Mouse (Mus musculus) heart, postnatal 0 days (tissue): ENCODE results near the gene Ccdc34. TPM values are rescaled to one million over a fixed set of nuclear protein-coding genes. Genes with fewer than 3 reads are reported as not detected.

Experiments used
- ATAC-seq: fragments of 200-750 bp; cut with Nextera tagmentation; 2 replicates; pipeline ENCODE4 v1.8.0; 2017; ENCODE audit warnings: low read depth, moderate number of reproducible peaks, moderate library complexity; ENCODE audit not compliant: insufficient read depth
- DNase-seq: peaks from one replicate; pipeline ENCODE4 v3.0.0-alpha.2; 2016; ENCODE audit warnings: low spot score
- H3K27ac ChIP-seq: fragments of 300-500 bp; sonication (generic); 2 replicates; pipeline ENCODE4 v1.5.1; 2014; ENCODE audit warnings: low read depth, mild to moderate bottlenecking
- H3K27me3 ChIP-seq: fragments of 300-500 bp; sonication (generic); 2 replicates; pipeline ENCODE4 v1.6.1; 2014; ENCODE audit warnings: low read length, mixed read lengths; ENCODE audit not compliant: control insufficient read depth, insufficient read depth
- H3K36me3 ChIP-seq: fragments of 300-500 bp; sonication (generic); replicated peaks from 2 replicates; pipeline ENCODE4 v1.6.1; 2014; ENCODE audit warnings: low read length, mixed read lengths; ENCODE audit not compliant: control insufficient read depth, insufficient read depth
- H3K4me1 ChIP-seq: fragments of 300-500 bp; sonication (generic); 2 replicates; pipeline ENCODE4 v1.6.1; 2014; ENCODE audit warnings: antibody characterized with exemption; ENCODE audit not compliant: control insufficient read depth, insufficient read depth
- H3K4me2 ChIP-seq: fragments of 300-500 bp; sonication (generic); 2 replicates; pipeline ENCODE4 v1.6.1; 2014; ENCODE audit warnings: low read depth, mild to moderate bottlenecking, low read length, moderate library complexity
- H3K4me3 ChIP-seq: fragments of 300-500 bp; sonication (generic); 2 replicates; pipeline ENCODE4 v1.5.1; 2014; ENCODE audit warnings: low read depth, low read length
- H3K9ac ChIP-seq: fragments of 300-500 bp; sonication (generic); replicated peaks from 2 replicates; pipeline ENCODE4 v1.6.1; 2014; ENCODE audit warnings: low read depth, low read length, mixed read lengths
- H3K9me3 ChIP-seq: fragments of 300-500 bp; sonication (generic); replicated peaks from 2 replicates; pipeline ENCODE4 v1.6.1; 2016; ENCODE audit warnings: low read length; ENCODE audit not compliant: control insufficient read depth
- CTCF ChIP-seq: IDR thresholded peaks from 2 replicates; pipeline ENCODE4 v1.5.1; 2016; ENCODE audit warnings: antibody characterized with exemption, control low read depth, low read depth
- EP300 ChIP-seq: IDR thresholded peaks from 2 replicates; pipeline ENCODE4 v1.6.1; 2016; ENCODE audit warnings: antibody characterized with exemption, low read depth
- WGBS: fragments of 180-500 bp; shearing (Covaris S2); extraction: QIAGEN DNeasy Blood & Tissue Kit; methylation state at CpG from one replicate; pipeline ENCODE4 v1.1.7; 2014; 5-methylcytosine and 5-hydroxymethylcytosine counted together
- polyA plus RNA-seq: library from polyadenylated mRNA; unstranded; fragments of >200 nt; fragmentation: Nextera tagmentation; extraction: Ambion mirVana; gene quantifications from 2 replicates; pipeline ENCODE4 v1.2.1, GENCODE M21; 2015
- total RNA-seq: library from RNA; depleted of rRNA; stranded (reverse); fragments of >200 nt; gene quantifications from 2 replicates; pipeline ENCODE4 v1.2.3, GENCODE M21; 2014; ENCODE audit warnings: low replicate concordance

The Ccdc34 gene
- total and polyA plus RNA-seq, 2 experiments from 2014 or later: 6.9 to 16.5 TPM

GRCm38 (mm10) chr2:110156321-110156720, 138.7 kb downstream of the Ccdc34 start:
- Histone ChIP-seq H3K36me3 (no peaks in the 10 kb centered on the region), H3K4me1 (no peaks in the 10 kb centered on the region), H3K27ac (no peak overlapping the region), H3K9ac (no peak overlapping the region), H3K4me2 (no peak overlapping the region), H3K9me3 (peaks cover 8% of the 10 kb centered on the region; the same call in 1 of the 2 replicates), H3K27me3 (no peaks in the 10 kb centered on the region), H3K4me3 (no peak overlapping the region)
- no peak for TF ChIP-seq CTCF
- TF ChIP-seq EP300: no peak
- 68% methylated on average over 2 of the region's 2 CpGs for WGBS
- DNase-seq (no peak), ATAC-seq (no peak)

- TF ChIP-seq EP300 (no peak), CTCF (no peak)
- Histone ChIP-seq H3K27ac (no peak overlapping the region), H3K36me3 (no peaks in the 10 kb centered on the region), H3K9ac (no peak overlapping the region), H3K4me1 (no peaks in the 10 kb centered on the region), H3K4me2 (no peak overlapping the region), H3K4me3 (no peak overlapping the region), H3K9me3 (no peaks in the 10 kb centered on the region), H3K27me3 (no peaks in the 10 kb centered on the region)
- ATAC-seq: no peak
- WGBS: 73% methylated on average over 4 of the region's 4 CpGs
- DNase-seq: no peak
These were observed 147.4 kb downstream of the Ccdc34 start for GRCm38 (mm10) chr2:110165003-110165402.

GRCm38 (mm10) chr2:110167694-110168093, 150.1 kb downstream of the Ccdc34 start:
- Histone ChIP-seq H3K9ac (no peak overlapping the region), H3K27ac (no peak overlapping the region), H3K27me3 (no peaks in the 10 kb centered on the region), H3K4me2 (no peak overlapping the region), H3K36me3 (no peaks in the 10 kb centered on the region), H3K4me1 (no peaks in the 10 kb centered on the region), H3K9me3 (no peaks in the 10 kb centered on the region), H3K4me3 (no peak overlapping the region)
- no peak for TF ChIP-seq CTCF
- no peak for TF ChIP-seq EP300
- 87% methylated on average over 4 of the region's 4 CpGs for WGBS
- ATAC-seq (no peak), DNase-seq (no peak)

DNA sequence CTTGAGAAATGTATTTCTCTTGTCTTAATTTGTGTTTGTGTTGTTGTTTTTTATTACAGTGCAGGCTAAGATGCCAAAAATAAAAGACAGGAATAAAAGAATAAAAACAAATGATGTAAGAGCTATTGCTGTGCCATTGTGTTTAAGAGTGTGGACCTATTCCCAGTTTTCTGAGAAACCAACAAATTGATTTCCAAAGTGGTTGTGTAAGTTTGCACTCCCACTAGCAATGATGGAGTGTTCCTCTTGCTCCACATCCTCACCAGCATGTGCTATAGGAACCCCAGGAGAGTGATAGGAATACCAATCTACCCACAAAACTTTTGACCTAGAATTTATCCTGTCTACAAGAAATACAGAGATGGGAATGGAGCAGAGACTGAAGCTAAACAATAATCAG, 150.7 kb downstream of the Ccdc34 start:
- Histone ChIP-seq H3K4me1 (no peaks in the 10 kb centered on the region), H3K27ac (no peak overlapping the region), H3K4me3 (no peak overlapping the region), H3K4me2 (no peak overlapping the region), H3K9me3 (no peaks in the 10 kb centered on the region), H3K9ac (no peak overlapping the region), H3K36me3 (no peaks in the 10 kb centered on the region), H3K27me3 (no peaks in the 10 kb centered on the region)
- TF ChIP-seq CTCF (no peak), EP300 (no peak)
- DNase-seq: no peak
- ATAC-seq: no peak

GRCm38 (mm10) chr2:110172456-110172855, 154.8 kb downstream of the Ccdc34 start:
- no peaks in the 10 kb centered on the region for H3K27me3 ChIP-seq
- H3K9ac ChIP-seq: no peak overlapping the region
- DNase-seq: no peak
- H3K4me3 ChIP-seq: no peak overlapping the region
- H3K9me3 ChIP-seq: no peaks in the 10 kb centered on the region
- no peak for ATAC-seq
- WGBS: 57% methylated on average over 7 of the region's 7 CpGs
- TF ChIP-seq EP300 (no peak), CTCF (no peak)
- no peak overlapping the region for H3K4me2 ChIP-seq
- peaks cover 2% of the 10 kb centered on the region; the same call in 1 of the 2 replicates for H3K4me1 ChIP-seq
- H3K36me3 ChIP-seq: no peaks in the 10 kb centered on the region
- H3K27ac ChIP-seq: no peak overlapping the region

GRCm38 (mm10) chr2:110173818-110174247, 156.2 kb downstream of the Ccdc34 start:
- Histone ChIP-seq H3K9ac (no peak overlapping the region), H3K36me3 (no peaks in the 10 kb centered on the region), H3K9me3 (no peaks in the 10 kb centered on the region), H3K4me3 (no peak overlapping the region), H3K4me1 (peaks cover 7% of the 10 kb centered on the region; the same call in 1 of the 2 replicates), H3K27ac (no peak overlapping the region), H3K4me2 (no peak overlapping the region), H3K27me3 (no peaks in the 10 kb centered on the region)
- ATAC-seq: peak; percentile 28; the same call in 1 of the 2 replicates
- DNase-seq: no peak
- WGBS: 39% methylated on average over 7 of the region's 7 CpGs
- TF ChIP-seq EP300 (no peak), CTCF (no peak)
